Mouse (Mus musculus): ENCODE results near the gene Eml2.

- TF ChIP-seq GATA1 (IDR thresholded peaks at IDR 0.05; ENCODE audit: low read length): no peak
- no peak for TF ChIP-seq TAL1 (IDR thresholded peaks at IDR 0.05; ENCODE audit: low read length)
These were observed 60.2 kb downstream of the Eml2 start for GRCm38 (mm10) chr7:19236411-19236810.
